Mouse (Mus musculus) liver, adult (tissue): ENCODE measurements around the gene Mab21l3.

Experiments used
- GATA4 ChIP-seq: IDR thresholded peaks from 2 replicates; pipeline ENCODE4 v1.6.1; 2014; ENCODE audit warnings: mild to moderate bottlenecking, low read length; ENCODE audit not compliant: insufficient replicate concordance

The Mab21l3 gene

DNA sequence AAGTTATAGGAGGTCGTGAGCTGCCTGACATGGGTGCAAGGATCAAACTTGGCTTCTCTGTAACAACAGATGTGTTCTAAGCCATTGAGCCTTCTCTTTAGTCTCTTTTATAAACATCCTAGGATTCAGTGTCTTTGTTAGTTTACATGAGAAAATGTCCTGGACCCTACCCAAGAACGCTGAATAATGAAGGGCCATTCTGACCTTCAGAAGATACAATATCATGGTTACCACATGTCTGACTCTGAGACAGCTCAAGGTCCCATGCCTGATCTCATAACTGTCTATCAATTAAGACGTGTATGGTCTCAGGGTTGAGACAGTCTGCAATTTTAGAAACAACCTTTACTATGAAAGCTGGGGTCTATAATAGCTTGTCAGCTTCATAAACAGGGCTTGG lies 13.1 kb upstream of the Mab21l3 start:
- TF ChIP-seq GATA4 = no peak

- no peak for TF ChIP-seq GATA4
These were observed 11.4 kb upstream of the Mab21l3 start for GRCm38 (mm10) chr3:101860151-101860550.

- no peak for TF ChIP-seq GATA4
These were observed 11.0 kb upstream of the Mab21l3 start for GRCm38 (mm10) chr3:101859740-101860139.

- TF ChIP-seq GATA4 = no peak
These were observed 5.3 kb upstream of the Mab21l3 start for GRCm38 (mm10) chr3:101854075-101854474.

DNA sequence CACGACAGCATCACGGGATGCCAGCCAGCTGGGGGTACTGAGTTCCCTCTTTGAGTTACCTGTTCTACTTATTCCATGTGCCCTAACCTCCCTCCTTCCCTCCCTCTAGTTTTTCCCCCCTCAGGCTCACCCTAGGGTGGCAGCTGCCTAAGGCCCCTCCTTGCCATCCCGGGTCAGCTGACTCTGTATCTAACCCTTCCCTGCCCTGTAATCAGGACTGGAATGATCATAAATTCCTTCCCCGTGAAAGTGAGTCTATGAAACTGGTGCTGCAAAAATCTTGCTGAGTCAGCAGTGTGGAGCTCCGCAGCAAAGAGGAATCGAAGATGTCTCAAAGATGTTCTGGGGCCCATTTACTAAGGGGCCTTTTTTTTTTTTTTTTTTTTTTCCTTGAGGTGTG lies 2.6 kb upstream of the Mab21l3 start:
- TF ChIP-seq GATA4 = no peak

GRCm38 (mm10) chr3:101846096-101846495 lies 2.7 kb downstream of the Mab21l3 start:
- TF ChIP-seq GATA4 = no peak

DNA sequence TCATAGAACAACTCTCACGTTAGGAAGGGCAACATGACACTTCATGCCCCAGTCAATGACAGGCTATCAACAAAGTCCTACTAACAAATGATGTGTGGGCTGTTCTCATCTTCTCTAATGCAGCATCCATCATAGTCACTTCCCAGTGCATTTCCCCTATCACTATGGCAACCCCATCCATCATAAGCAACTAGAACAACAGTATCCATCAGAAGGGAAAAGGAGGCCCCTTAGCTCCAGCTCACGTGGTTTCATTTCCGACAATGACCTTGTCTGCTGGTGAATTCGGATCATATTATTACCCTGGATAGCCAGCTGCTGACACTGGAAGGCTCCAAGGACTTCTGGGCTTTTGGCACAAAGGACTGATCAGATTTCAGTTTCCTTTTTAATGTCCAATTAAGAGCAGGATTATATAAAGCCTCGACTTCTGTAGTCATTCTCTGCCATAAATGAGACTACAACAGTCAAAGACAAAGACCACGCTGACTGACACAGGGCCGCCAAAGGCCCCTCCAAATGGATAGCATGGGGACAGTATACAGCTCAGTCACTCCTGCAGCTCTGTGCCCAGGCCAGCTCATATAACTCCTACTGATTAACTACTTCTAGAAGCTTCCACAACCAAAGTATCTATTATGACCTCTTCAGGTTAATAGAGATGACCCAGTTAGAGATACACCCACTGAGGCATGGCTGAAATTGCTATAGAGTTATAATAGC lies 6.2 kb downstream of the Mab21l3 start:
- no peak for TF ChIP-seq GATA4

DNA sequence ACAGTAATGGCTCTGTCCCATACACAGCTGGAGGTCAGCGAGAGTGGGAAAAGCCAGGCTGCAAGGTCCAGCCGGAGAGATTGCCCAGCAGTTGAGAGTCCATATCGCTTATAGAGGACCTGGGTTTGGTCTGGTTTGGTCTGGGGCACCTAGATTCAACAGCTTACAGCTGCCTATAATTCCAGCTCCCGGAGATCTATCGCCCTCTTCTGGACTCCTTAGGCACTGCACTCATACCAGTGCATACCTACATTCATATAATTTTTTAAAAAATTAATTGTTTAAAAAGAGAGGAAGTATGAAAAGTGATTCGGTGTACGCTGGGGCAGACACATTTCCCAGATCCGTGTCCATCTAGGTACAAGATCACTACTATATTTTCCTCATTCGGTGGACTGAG lies 9.4 kb downstream of the Mab21l3 start:
- TF ChIP-seq GATA4 = no peak

DNA sequence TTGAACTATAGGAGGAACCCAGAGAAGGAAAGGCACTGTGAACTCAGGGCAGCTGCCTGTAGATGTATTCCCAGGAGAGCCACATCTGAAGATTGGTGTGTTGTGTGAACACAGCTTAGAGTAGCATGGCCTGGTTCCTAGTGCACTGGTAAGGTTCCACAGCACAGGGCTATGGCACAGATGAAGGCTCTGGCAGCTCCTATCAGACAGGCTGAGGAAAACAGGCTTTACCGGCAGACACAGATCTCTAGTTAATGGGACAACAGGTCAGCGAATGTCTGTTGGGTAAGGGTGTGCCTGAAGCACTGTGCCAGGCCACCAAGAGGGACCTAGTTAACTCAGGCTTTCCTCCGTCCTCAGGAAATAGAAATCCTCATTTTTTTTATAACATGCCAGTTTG lies 11.8 kb downstream of the Mab21l3 start:
- TF ChIP-seq GATA4 = no peak

GRCm38 (mm10) chr3:101836532-101836931 lies 12.2 kb downstream of the Mab21l3 start:
- TF ChIP-seq GATA4 = no peak

GRCm38 (mm10) chr3:101836045-101836444 lies 12.7 kb downstream of the Mab21l3 start:
- TF ChIP-seq GATA4 = no peak

- TF ChIP-seq GATA4 = no peak
These were observed 17.4 kb downstream of the Mab21l3 start for GRCm38 (mm10) chr3:101831189-101831858.

DNA sequence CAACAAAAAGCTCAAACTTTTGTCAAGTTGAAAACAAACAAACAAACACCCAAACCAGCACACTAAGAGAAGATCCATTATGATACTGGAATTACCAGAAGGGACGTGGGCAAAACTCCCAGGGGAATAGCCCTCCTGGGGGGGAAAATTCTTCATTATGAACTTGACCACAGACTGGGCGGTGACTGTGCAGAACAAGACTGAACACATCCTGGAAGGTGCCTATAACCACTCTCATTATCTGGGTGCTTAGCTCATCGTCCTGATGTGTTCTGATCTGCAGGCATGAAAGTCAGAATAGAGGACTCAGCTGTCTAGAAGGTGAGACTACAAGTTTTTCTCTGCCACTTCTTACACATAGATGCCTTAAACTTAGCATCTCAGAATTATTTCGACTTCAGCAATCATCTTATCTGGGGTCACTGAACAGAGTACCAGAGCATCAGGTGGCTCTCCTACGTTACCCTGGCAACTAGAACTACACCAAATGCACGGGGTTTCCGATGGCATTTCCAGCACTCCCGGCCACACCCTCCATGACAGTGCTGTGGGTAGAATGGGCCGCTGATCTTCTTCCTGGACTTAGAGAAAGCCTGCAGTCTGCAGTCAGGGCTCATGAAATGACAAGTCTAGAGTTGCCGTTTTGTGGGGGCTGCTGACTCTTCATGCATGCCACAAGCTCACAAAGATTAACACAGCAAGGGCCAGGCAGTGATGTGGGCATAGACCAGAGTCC lies 18.7 kb downstream of the Mab21l3 start:
- no peak for TF ChIP-seq GATA4

GRCm38 (mm10) chr3:101828595-101828994 lies 20.2 kb downstream of the Mab21l3 start:
- TF ChIP-seq GATA4 = no peak

- TF ChIP-seq GATA4 = no peak
These were observed 21.5 kb downstream of the Mab21l3 start for GRCm38 (mm10) chr3:101827220-101827715.

DNA sequence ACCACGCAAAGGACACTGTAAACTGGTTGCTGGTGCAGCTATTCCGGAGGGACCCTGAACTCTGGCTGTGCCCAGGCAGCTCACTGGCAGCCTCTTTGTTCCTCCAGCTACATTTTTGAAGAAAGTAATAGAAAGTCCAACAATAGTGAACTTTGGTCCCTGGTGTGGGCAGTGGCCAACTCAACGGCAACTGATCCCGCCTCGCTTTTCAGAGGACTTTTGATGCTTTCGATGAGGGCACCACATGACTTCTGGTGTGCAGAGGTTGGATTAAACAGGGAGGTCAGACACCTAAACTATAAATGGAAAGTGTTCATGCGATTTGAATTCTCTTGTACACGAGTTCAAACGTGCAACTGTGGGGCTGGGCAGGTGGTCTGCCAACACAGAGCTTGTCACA lies 24.4 kb downstream of the Mab21l3 start:
- no peak for TF ChIP-seq GATA4

GRCm38 (mm10) chr3:101822052-101822451 lies 26.7 kb downstream of the Mab21l3 start:
- no peak for TF ChIP-seq GATA4

GRCm38 (mm10) chr3:101816006-101816405 lies 32.8 kb downstream of the Mab21l3 start:
- TF ChIP-seq GATA4 = no peak
